Mouse (Mus musculus) lung, adult 2 months (tissue): ENCODE measurements around the gene Zbtb46. TPM values are rescaled to one million over a fixed set of nuclear protein-coding genes. Genes with fewer than 3 reads are reported as not detected.
"Not testable (repeated sequence)": the region's sequence is repeated elsewhere in the genome, so short reads cannot be mapped to it uniquely, and the experiment has no call there.

Experiments used
- DNase-seq: peaks from one replicate; pipeline ENCODE4 v3.0.0; 2022
- H3K4me1 ChIP-seq: fragments of 200-500 bp; 2 replicates; pipeline ENCODE4 v1.6.1; 2011; ENCODE audit warnings: low read length; ENCODE audit not compliant: control insufficient read depth, insufficient read depth
- H3K4me3 ChIP-seq: fragments of 200-500 bp; replicated peaks from 2 replicates; pipeline ENCODE3; 2011; ENCODE audit warnings: low read depth, mild to moderate bottlenecking, control low read depth, low read length; ENCODE audit errors: extremely low read depth
- CTCF ChIP-seq: fragments of 200-500 bp; IDR thresholded peaks from 2 replicates; pipeline ENCODE4 v1.5.1; 2011; ENCODE audit warnings: mild to moderate bottlenecking, low read length, control low read depth; ENCODE audit not compliant: insufficient read depth
- POLR2A ChIP-seq: fragments of 200-500 bp; IDR thresholded peaks from 2 replicates; pipeline ENCODE4 v1.6.1; 2011; ENCODE audit warnings: low read depth, mild to moderate bottlenecking, control low read depth, low read length, borderline replicate concordance; ENCODE audit errors: extremely low read depth
- WGBS: fragments of 180-500 bp; shearing (Covaris S2); methylation state at CpG from one replicate; pipeline ENCODE4 v1.1.7; 2018; 5-methylcytosine and 5-hydroxymethylcytosine counted together
- polyA plus RNA-seq: library from polyadenylated mRNA; depleted of rRNA; stranded (reverse); fragments of >200 nt; gene quantifications from 2 replicates; pipeline ENCODE4 v1.2.3, GENCODE M21; 2012; rRNA removed

Zbtb46 gene
- 14.7 and 17.0 TPM in 2 replicates for polyA plus RNA-seq

DNA sequence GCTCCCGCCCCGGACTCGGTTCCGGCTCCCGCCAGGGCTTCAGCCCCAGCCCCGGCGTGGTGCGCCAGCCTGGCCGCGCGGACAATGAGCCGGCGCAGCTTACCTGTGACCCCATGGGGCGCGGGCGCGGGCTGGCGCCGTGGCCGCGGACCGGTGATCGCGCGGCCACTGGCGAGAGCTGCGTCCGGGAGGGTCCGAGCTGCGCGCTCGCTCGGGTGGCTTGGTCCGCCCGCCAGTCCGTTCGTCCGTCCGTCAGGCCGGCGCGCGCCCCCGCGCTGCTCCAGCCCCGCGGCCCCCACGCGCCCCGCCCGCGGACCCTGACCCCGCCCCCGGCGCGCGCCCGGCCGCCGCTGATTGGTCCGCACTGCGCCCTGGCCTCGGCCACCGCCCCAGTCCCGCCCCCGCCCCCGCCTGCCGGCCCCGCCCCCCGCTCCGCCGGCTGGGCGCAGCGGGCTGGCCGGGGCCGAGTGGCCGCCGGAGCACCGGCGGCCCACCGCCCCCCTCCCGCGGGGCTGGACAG, at the start of gene Zbtb46:
TSS of gene Zbtb46 (minus strand) at position 274 of the 520 bp plus-strand sequence.
- DNase-seq: peak; percentile 85
- WGBS: 6% methylated on average over 79 of the region's 83 CpGs
- H3K4me1 ChIP-seq: peaks cover 7% of the 10 kb centered on the region; the same call in 1 of the 2 replicates
- TF ChIP-seq POLR2A (peak; percentile 39; the same call in 1 of the 2 replicates), CTCF (no peak)
- peak within 1 kb of the TSS; percentile 86 for H3K4me3 ChIP-seq

DNA sequence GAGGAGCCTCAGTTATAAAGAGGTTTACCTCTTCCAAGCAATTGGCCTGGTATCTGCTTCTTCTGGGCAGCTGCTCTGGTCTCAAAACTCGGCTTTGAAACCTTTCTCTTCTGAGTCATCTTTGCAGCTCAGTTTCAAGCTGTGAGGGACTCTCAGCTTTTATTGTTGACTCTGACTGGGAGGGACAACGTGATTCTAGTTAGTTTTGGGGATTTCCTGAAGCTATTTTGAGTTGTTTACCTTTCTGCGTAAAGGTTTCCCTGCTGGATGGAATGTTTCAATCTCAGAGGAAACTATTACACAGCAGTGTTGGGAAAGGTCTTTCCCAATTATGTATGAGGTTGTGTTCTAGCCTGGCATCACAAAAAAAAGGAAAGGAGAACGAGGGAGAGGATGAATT, 39.4 kb upstream of the Zbtb46 start:
- TF ChIP-seq POLR2A (no peak), CTCF (no peak)
- 0 out of 2 replicates have a peak, but pooled peaks cover 2% of the 10 kb centered on the region for H3K4me1 ChIP-seq
- DNase-seq: no peak
- WGBS: 42% methylated on average over 4 of the region's 4 CpGs
- no peak overlapping the region for H3K4me3 ChIP-seq

DNA sequence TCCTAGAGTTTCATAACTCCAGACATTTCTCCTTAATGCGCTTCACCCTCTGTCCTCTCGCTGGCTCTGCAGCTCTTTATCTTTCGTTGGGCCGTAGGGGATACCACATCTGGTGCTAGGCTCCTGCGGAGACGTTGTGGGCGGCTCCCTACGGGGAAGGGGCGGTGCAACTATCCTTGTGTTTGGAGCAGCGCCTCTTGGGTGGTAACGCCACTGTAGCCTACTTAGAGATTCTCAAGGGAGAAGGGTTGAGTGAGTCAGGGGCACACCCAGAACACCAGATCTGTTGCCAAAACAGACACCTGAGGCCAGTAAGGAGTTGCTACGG, 38.3 kb upstream of the Zbtb46 start:
- WGBS: under 1% methylated on average over 12 of the region's 12 CpGs
- Histone ChIP-seq H3K4me3 (peak overlapping the region; percentile 80), H3K4me1 (0 out of 2 replicates have a peak, but pooled peaks cover 2% of the 10 kb centered on the region)
- no peak for TF ChIP-seq CTCF
- no peak for TF ChIP-seq POLR2A
- DNase-seq: peak; percentile 60

DNA sequence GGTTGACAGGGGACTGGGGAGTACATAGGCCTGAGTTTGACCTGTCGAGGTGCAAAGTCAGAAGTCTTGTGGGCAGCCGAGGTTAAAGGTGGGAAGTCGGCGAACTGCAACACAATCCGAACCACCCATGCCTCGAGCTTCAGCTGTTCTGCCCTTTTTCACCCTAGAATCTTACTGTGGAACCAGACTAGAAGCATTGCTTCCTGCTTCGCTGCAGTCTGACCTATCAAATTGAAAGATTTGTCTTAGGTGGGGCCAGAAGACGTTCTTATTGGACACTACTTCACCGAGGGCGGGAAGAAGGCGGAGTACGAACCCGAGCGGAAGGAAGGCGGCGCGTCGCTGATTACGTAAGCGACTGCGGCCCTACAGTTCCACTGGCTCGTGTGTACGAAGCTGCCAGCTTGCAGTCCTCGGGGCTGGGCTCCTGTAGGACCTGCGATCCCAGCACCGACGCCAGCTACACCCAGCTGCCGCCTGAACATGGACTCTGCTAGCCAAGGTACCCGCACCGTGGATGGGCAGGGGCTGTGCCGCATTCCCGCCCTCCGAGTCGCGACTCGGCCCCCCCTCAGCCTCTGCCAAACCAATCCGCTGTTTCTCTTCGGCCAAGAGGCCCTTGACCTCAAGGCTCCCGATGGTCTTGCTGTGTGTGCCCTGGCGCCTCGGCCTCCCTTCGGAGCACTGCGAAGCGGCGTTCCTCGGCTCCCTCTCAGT, 37.8 kb upstream of the Zbtb46 start, which contains the start of gene Tpd52l2:
TSS of gene Tpd52l2 (plus strand) at position 312 of the 717 bp plus-strand sequence.
- peak within 1 kb of the TSS; percentile 80 for H3K4me3 ChIP-seq
- WGBS: under 1% methylated on average over 46 of the region's 46 CpGs
- TF ChIP-seq POLR2A (peak; percentile 83; the same call in 1 of the 2 replicates), CTCF (no peak)
- 0 out of 2 replicates have a peak, but pooled peaks cover 2% of the 10 kb centered on the region for H3K4me1 ChIP-seq
- peak; percentile 84 for DNase-seq

DNA sequence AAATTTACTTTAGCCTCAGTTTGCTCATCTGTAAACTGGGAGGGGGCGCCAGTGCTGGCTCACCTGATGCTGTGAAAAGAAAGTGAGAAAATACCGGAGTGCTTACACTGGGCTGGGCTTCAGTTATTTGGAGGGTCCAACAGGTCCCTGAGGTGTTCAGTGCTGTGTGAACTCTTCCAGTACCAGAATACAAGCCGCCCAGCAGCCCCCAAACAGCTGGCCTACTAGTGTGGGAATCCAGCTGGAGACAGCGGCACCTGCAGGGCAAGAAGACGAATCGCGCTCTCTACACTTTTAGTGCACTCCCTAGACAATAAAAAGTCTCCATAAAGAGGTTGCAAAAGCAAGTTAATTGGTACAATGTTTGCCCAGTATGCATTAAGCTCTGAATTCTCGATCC, 37.1 kb upstream of the Zbtb46 start:
- TF ChIP-seq POLR2A: no peak
- peak; percentile 68 for TF ChIP-seq CTCF
- peak; percentile 50 for DNase-seq
- 0 out of 2 replicates have a peak, but pooled peaks cover 2% of the 10 kb centered on the region for H3K4me1 ChIP-seq
- peak overlapping the region; percentile 72 for H3K4me3 ChIP-seq
- WGBS: 9% methylated on average over 8 of the region's 8 CpGs

DNA sequence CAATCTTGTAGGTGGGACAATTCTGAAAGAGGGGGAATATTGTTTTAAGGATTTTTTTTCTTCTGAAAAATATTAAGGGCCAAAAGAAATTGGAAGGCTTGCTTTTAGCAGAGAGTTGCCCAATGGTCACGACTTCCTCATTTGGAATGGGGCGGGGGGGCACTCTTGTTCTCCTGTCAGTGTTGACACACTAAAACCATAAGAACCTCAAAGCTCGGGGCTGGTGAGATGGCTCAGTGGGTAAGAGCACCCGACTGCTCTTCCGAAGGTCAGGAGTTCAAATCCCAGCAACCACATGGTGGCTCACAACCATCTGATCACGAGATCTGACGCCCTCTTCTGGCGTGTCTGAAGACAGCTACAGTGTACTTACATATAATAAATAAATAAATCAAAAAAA, 36.6 kb upstream of the Zbtb46 start:
- DNase-seq, H3K4me1 ChIP-seq, H3K4me3 ChIP-seq: not testable (repeated sequence)
- WGBS: 39% methylated on average over 8 of the region's 8 CpGs

DNA sequence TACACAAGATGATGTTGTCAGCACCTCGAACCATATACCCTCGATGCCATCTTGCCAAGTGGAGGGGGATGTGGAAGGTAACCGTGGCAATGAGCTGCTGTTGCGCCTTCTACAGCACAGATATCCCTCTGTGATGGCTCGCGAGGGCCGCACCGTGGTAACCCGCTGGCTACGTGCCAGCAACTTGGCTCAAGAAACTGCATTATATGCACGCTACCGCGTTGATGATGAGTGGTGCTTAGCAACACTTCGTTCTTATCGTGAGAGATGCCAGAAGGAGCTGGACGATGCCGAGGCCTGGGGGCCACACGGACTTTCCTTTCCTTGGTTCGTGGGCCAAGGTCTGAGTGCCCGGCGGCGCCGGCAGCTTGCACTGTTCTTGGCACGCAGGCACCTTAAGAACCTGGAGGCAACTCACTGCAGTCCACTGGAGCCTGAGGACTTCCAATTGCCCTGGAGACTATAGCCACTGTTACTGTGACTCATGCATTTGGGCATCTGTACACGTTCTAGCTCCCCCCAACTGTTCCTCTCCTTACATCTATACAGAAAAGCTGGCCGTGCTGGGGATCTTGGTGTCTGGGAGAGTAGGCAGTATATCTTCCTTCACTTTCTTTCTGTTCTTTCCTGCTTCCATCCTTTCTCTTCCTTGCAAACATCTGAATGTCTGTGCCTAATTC, 35.2 kb upstream of the Zbtb46 start:
- TF ChIP-seq POLR2A (no peak), CTCF (no peak)
- WGBS: 64% methylated on average over 26 of the region's 26 CpGs
- Histone ChIP-seq H3K4me1 (0 out of 2 replicates have a peak, but pooled peaks cover 2% of the 10 kb centered on the region), H3K4me3 (no peak overlapping the region)
- no peak for DNase-seq

DNA sequence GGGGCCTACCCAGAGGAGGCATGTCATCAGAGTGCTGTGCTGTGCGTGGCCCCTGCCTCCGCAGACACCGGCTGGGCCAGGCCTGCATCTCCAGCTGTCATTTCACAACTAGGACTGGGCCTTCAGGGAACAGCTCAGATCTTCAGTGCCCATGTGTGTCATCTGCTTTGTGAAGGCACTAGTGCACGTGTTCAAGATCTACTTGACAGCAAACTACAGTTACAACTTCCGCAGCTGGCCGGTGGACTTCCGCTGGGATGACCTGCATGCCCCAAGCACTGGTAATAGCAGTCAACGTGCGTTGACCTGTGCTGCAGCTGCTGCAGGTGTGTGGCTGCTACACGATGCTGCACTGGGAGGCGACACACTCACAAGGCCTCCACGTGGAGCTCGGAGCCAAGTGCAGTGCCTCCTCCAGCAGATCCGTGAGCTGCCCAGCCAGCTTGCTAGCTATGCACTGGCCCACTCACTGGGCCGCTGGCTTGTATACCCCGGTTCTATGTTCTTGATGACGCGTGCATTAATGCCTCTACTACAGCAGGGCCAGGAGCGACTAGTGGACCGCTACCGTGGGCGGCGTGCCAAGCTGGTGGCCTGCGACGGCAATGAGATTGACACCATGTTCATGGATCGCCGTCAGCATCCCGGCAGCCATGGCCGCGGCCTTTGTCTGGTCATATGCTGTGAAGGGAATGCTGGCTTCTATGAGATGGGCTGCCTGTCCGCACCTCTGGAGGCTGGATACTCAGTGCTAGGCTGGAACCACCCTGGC, 34.1 kb upstream of the Zbtb46 start, which contains the start of gene Abhd16b:
TSS of gene Abhd16b (plus strand) at position 51 of the 772 bp plus-strand sequence.
- Histone ChIP-seq H3K4me3 (no peak within 1 kb of the TSS), H3K4me1 (0 out of 2 replicates have a peak, but pooled peaks cover 2% of the 10 kb centered on the region)
- DNase-seq: no peak
- WGBS: 85% methylated on average over 31 of the region's 31 CpGs
- TF ChIP-seq CTCF (no peak), POLR2A (no peak)

DNA sequence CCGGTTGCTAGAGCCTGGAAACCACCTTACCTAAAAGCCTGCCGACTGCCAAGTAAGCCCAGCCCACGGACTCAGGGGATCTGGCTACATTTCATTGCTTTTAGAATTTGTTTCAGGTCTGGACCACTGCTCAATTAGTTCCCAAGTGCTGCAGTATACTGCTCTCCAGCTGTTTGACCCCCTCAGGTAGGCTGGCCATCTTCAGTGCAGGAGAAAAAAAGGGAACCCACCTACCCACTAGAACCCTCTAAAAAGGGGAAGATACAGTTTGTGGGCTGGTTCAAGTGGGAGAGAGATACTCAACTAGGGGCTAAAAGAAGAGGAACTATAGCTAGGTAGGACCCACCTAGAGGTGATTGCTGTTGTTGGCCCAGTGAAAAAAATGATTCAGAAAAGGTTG, 33.0 kb upstream of the Zbtb46 start:
- no peak for TF ChIP-seq CTCF
- no peak for TF ChIP-seq POLR2A
- WGBS: 44% methylated on average over 3 of the region's 3 CpGs

DNA sequence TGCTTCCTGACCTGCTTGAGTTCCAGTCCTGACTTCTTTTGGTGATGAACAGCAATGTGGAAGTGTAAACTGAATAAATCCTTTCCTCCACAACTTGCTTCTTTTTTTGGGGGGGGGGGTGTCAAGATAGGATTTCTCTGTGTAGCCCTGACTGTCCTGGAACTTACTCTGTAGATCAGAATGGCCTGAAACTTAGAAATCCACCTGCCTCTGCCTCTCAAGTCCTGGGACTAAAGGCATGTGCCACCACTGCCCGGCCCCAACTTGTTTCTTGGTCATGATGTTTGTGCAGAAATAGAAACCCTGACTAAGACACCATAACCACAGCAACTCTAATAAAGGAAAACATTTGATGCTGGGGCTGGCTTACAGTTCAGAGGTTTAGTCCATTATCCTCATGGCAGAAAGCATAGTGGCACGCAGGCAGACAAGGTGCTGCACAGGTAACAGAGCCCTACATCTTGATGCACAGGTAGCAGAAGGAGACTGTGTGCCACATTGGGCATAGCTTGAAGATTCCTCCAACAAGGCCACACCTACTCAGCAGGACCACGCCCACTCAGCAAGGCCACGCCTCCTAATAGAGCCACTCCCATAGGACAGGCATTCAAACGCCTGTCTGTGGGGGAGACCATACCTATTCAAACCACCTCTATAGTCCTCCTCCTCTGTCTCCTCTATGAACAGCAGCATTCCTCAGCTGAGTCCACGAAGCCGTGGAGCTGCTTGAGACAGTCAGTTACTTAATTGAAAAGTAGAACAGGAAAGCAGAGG, 32.4 kb upstream of the Zbtb46 start:
- TF ChIP-seq CTCF: no peak
- TF ChIP-seq POLR2A: no peak
- WGBS: 28% methylated on average over 7 of the region's 7 CpGs
- Histone ChIP-seq H3K4me3 (no peak overlapping the region), H3K4me1 (no peaks in the 10 kb centered on the region)
- DNase-seq: no peak

More for the DNA sequence above, 33.0 kb upstream of the Zbtb46 start:
- DNase-seq: no peak
- no peak overlapping the region for H3K4me3 ChIP-seq
- H3K4me1 ChIP-seq: no peaks in the 10 kb centered on the region
